Mouse (Mus musculus): ENCODE data around the gene Cpt1b. TPM values are rescaled to one million over a fixed set of nuclear protein-coding genes. Genes with fewer than 3 reads are reported as not detected.
A peak's percentile ranks its signal among the peaks of the same experiment; 100 is the strongest.

Cpt1b gene
- polyA plus RNA-seq, 1 experiment, result 3.4 TPM

GRCm38 (mm10) chr15:89376040-89376439 lies 49.6 kb downstream of the Cpt1b start:
- WGBS, result 73% methylated on average over 7 of the region's 7 CpGs
- peaks cover 14% of the 10 kb centered on the region for H3K36me3 ChIP-seq (ENCODE audit: control insufficient read depth, insufficient read depth, low read length)
- no peak for TF ChIP-seq POLR2A (IDR thresholded peaks at IDR 0.05; ENCODE audit: low read depth, low read length)
- no peak for TF ChIP-seq CTCF (IDR thresholded peaks at IDR 0.05; ENCODE audit: extremely low read depth, insufficient read length, insufficient replicate concordance, low read depth, low read length)
- H3K27me3 ChIP-seq (ENCODE audit: control insufficient read depth, insufficient read depth, low read length), result no peaks in the 10 kb centered on the region
- peaks cover 39% of the 10 kb centered on the region for H3K4me1 ChIP-seq (ENCODE audit: control insufficient read depth, insufficient read depth, insufficient read length, low read length)
- H3K4me3 ChIP-seq (ENCODE audit: low read depth, low read length), result peak overlapping the region; percentile 49; the same call in 1 of the 2 replicates
- H3K27ac ChIP-seq (ENCODE audit: insufficient read depth, low read depth, low read length), result peak overlapping the region; percentile 44; the same call in 1 of the 2 replicates

GRCm38 (mm10) chr15:89374801-89375534 lies 50.7 kb downstream of the Cpt1b start:
- peak overlapping the region; percentile 90 for H3K27ac ChIP-seq (ENCODE audit: insufficient read depth, low read depth, low read length)
- H3K4me1 ChIP-seq (ENCODE audit: control insufficient read depth, insufficient read depth, insufficient read length, low read length), result peaks cover 39% of the 10 kb centered on the region
- TF ChIP-seq CTCF (IDR thresholded peaks at IDR 0.05; ENCODE audit: extremely low read depth, insufficient read length, insufficient replicate concordance, low read depth, low read length) (no peak), POLR2A (IDR thresholded peaks at IDR 0.05; ENCODE audit: low read depth, low read length) (no peak)
- H3K4me3 ChIP-seq (ENCODE audit: low read depth, low read length), result peak overlapping the region; percentile 85
- peaks cover 24% of the 10 kb centered on the region for H3K36me3 ChIP-seq (ENCODE audit: control insufficient read depth, insufficient read depth, low read length)
- 70% methylated on average over 17 of the region's 17 CpGs for WGBS
- H3K27me3 ChIP-seq (ENCODE audit: control insufficient read depth, insufficient read depth, low read length), result no peaks in the 10 kb centered on the region

- Histone ChIP-seq H3K4me1 (ENCODE audit: control insufficient read depth, insufficient read depth, insufficient read length, low read length) (peaks cover 36% of the 10 kb centered on the region), H3K4me3 (ENCODE audit: low read depth, low read length) (peak overlapping the region; percentile 85), H3K27ac (ENCODE audit: insufficient read depth, low read depth, low read length) (peak overlapping the region; percentile 90), H3K36me3 (ENCODE audit: control insufficient read depth, insufficient read depth, low read length) (peaks cover 30% of the 10 kb centered on the region), H3K27me3 (ENCODE audit: control insufficient read depth, insufficient read depth, low read length) (no peaks in the 10 kb centered on the region)
- TF ChIP-seq POLR2A (IDR thresholded peaks at IDR 0.05; ENCODE audit: low read depth, low read length) (no peak), CTCF (IDR thresholded peaks at IDR 0.05; ENCODE audit: extremely low read depth, insufficient read length, insufficient replicate concordance, low read depth, low read length) (no peak)
- WGBS, result 40% methylated on average over 9 of the region's 9 CpGs
Observed at GRCm38 (mm10) chr15:89374340-89374739, 51.3 kb downstream of the Cpt1b start.

DNA sequence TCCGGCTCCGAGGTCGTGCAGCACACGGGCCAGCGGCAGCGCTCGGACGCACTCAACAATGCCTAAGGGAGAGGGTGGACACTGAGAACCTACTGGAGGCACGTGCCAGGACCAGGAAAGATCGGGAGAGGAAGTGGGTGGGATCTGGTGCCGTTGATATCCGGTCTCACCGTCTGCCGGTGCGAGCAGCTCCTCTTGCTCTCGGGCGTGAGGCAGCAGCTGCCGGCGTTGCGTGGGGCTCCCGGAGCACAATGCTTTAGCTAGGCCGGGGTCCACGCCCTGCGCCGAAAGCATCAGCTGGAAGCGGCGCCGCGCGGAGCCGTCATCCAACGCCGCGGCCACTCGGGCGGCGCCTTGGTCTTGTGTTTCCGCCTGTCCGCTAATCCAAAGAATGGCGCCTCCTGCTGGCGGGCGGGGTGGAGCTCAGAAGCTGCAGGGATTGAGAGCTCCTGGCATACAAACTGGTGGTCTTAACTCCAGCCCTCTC lies 51.9 kb downstream of the Cpt1b start, which contains the start of gene Sco2:
Gene Sco2, minus strand, starts transcription at position 85 of the 487 bp plus-strand sequence.
- under 1% methylated on average over 42 of the region's 42 CpGs for WGBS
- H3K27ac ChIP-seq (ENCODE audit: insufficient read depth, low read depth, low read length), result peak within 1 kb of the TSS; percentile 90
- TF ChIP-seq POLR2A (IDR thresholded peaks at IDR 0.05; ENCODE audit: low read depth, low read length) (peak; percentile 58), CTCF (IDR thresholded peaks at IDR 0.05; ENCODE audit: extremely low read depth, insufficient read length, insufficient replicate concordance, low read depth, low read length) (peak; percentile 88)

GRCm38 (mm10) chr15:89373027-89373761 lies 52.5 kb downstream of the Cpt1b start:
- 1% methylated on average over 35 of the region's 35 CpGs for WGBS
- no peaks in the 10 kb centered on the region for H3K27me3 ChIP-seq (ENCODE audit: control insufficient read depth, insufficient read depth, low read length)
- peaks cover 33% of the 10 kb centered on the region for H3K4me1 ChIP-seq (ENCODE audit: control insufficient read depth, insufficient read depth, insufficient read length, low read length)
- peak; percentile 59 for TF ChIP-seq CTCF (IDR thresholded peaks at IDR 0.05; ENCODE audit: extremely low read depth, insufficient read length, insufficient replicate concordance, low read depth, low read length)
- no peak for TF ChIP-seq POLR2A (IDR thresholded peaks at IDR 0.05; ENCODE audit: low read depth, low read length)
- peak overlapping the region; percentile 90 for H3K27ac ChIP-seq (ENCODE audit: insufficient read depth, low read depth, low read length)
- H3K36me3 ChIP-seq (ENCODE audit: control insufficient read depth, insufficient read depth, low read length), result peaks cover 35% of the 10 kb centered on the region
- peak overlapping the region; percentile 85 for H3K4me3 ChIP-seq (ENCODE audit: low read depth, low read length)

More for the DNA sequence above, 51.9 kb downstream of the Cpt1b start, which contains the start of gene Sco2:
- Histone ChIP-seq H3K36me3 (ENCODE audit: control insufficient read depth, insufficient read depth, low read length) (peaks cover 33% of the 10 kb centered on the region), H3K4me3 (ENCODE audit: low read depth, low read length) (peak within 1 kb of the TSS; percentile 85), H3K4me1 (ENCODE audit: control insufficient read depth, insufficient read depth, insufficient read length, low read length) (peaks cover 34% of the 10 kb centered on the region), H3K27me3 (ENCODE audit: control insufficient read depth, insufficient read depth, low read length) (no peaks in the 10 kb centered on the region)

DNA sequence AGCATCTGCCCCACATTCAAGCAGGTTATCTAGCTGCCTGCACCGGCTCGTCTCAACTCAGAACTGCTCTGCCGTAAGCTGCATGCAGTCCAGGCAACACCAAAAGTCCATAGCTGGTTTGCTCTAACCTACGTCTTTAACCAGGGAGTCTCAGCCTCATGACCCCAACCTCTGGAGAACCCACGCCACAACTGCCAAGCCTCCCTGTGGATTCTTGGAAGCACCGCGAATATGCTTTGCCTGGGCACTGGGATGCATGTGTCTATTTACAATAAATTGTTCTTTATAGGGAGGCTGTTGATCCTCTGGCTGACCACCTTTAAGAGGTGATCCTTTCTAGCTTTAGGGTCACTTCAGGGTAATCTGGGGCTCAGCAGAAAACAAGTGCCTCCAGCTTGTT lies 53.1 kb downstream of the Cpt1b start:
- TF ChIP-seq POLR2A (IDR thresholded peaks at IDR 0.05; ENCODE audit: low read depth, low read length) (no peak), CTCF (IDR thresholded peaks at IDR 0.05; ENCODE audit: extremely low read depth, insufficient read length, insufficient replicate concordance, low read depth, low read length) (no peak)
- Histone ChIP-seq H3K27ac (ENCODE audit: insufficient read depth, low read depth, low read length) (no peak overlapping the region), H3K4me3 (ENCODE audit: low read depth, low read length) (peak overlapping the region; percentile 85; the same call in 1 of the 2 replicates), H3K27me3 (ENCODE audit: control insufficient read depth, insufficient read depth, low read length) (no peaks in the 10 kb centered on the region), H3K36me3 (ENCODE audit: control insufficient read depth, insufficient read depth, low read length) (peaks cover 42% of the 10 kb centered on the region), H3K4me1 (ENCODE audit: control insufficient read depth, insufficient read depth, insufficient read length, low read length) (peaks cover 27% of the 10 kb centered on the region)
- 87% methylated on average over 7 of the region's 7 CpGs for WGBS

DNA sequence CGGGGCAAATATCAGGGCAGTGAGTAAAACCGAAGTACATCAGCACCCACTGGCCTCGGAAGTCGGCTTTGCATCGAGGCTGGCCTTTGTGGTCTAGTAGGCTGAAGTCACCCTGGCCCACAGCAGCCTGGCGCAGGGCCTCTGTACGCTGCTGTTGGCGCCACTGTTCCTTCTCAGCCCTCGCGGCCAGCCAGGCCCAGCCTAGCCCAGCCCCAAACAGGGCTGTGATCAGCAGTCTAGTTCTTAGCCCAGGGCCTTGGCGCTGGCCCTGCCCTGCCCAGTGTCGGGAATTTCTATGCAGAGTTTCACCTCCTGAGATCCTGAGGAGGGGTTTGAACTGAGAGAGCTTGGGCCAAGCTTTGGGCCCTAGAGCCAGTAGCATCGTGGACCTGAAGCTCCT lies 53.6 kb downstream of the Cpt1b start:
- 77% methylated on average over 13 of the region's 13 CpGs for WGBS
- H3K27ac ChIP-seq (ENCODE audit: insufficient read depth, low read depth, low read length), result no peak overlapping the region
- no peaks in the 10 kb centered on the region for H3K27me3 ChIP-seq (ENCODE audit: control insufficient read depth, insufficient read depth, low read length)
- peaks cover 22% of the 10 kb centered on the region for H3K4me1 ChIP-seq (ENCODE audit: control insufficient read depth, insufficient read depth, insufficient read length, low read length)
- TF ChIP-seq POLR2A (IDR thresholded peaks at IDR 0.05; ENCODE audit: low read depth, low read length) (no peak), CTCF (IDR thresholded peaks at IDR 0.05; ENCODE audit: extremely low read depth, insufficient read length, insufficient replicate concordance, low read depth, low read length) (no peak)
- no peak overlapping the region for H3K4me3 ChIP-seq (ENCODE audit: low read depth, low read length)
- peaks cover 45% of the 10 kb centered on the region for H3K36me3 ChIP-seq (ENCODE audit: control insufficient read depth, insufficient read depth, low read length)

Other genes with a start within 250 kb of the Cpt1b start
- 213 and 376 TPM in 2 replicates for gene Plxnb2, start 245.1 kb downstream of the Cpt1b start, polyA plus RNA-seq (2012; rRNA removed)
- 7.1 and 10.6 TPM in 2 replicates for gene Dennd6b, start 229.4 kb downstream of the Cpt1b start, polyA plus RNA-seq (2012; rRNA removed)
- 73.9 and 252 TPM in 2 replicates for gene Ppp6r2, start 214.3 kb downstream of the Cpt1b start, polyA plus RNA-seq (2012; rRNA removed)
- gene Sbf1, start 110.6 kb downstream of the Cpt1b start, polyA plus RNA-seq (2012; rRNA removed), result 123 and 189 TPM in 2 replicates
- gene Adm2, start 103.1 kb downstream of the Cpt1b start, polyA plus RNA-seq (2012; rRNA removed), result 0.98 and 5.4 TPM in 2 replicates
- gene Miox, start 91.5 kb downstream of the Cpt1b start, polyA plus RNA-seq (2012; rRNA removed), result 0.10 and 0.43 TPM in 2 replicates
- gene Lmf2, start 70.2 kb downstream of the Cpt1b start, polyA plus RNA-seq (2012; rRNA removed), result 22.8 and 33.3 TPM in 2 replicates
- gene Ncaph2, start 70.1 kb downstream of the Cpt1b start, polyA plus RNA-seq (2012; rRNA removed), result 56.8 and 149 TPM in 2 replicates
- gene Sco2, start 52.0 kb downstream of the Cpt1b start, polyA plus RNA-seq (2012; rRNA removed), result 239 and 317 TPM in 2 replicates
- 114 and 152 TPM in 2 replicates for gene Tymp, start 48.8 kb downstream of the Cpt1b start, polyA plus RNA-seq (2012; rRNA removed)
- gene Odf3b, start 46.6 kb downstream of the Cpt1b start, polyA plus RNA-seq (2012; rRNA removed), result 46.1 and 142 TPM in 2 replicates
- 1.1 and 1.4 TPM in 2 replicates for gene Klhdc7b, start 40.9 kb downstream of the Cpt1b start, polyA plus RNA-seq (2012; rRNA removed)
- gene Syce3, start 15.4 kb downstream of the Cpt1b start, polyA plus RNA-seq (2012; rRNA removed), result 0.60 and 0.93 TPM in 2 replicates
- 0.17 and 0.76 TPM in 2 replicates for gene C730034F03Rik, start 3.7 kb upstream of the Cpt1b start, polyA plus RNA-seq (2012; rRNA removed)
- gene Gm44502, start 3.8 kb upstream of the Cpt1b start, polyA plus RNA-seq (2012; rRNA removed), result 3.0 and 5.0 TPM in 2 replicates
- 45.6 and 104 TPM in 2 replicates for gene Chkb, start 4.0 kb upstream of the Cpt1b start, polyA plus RNA-seq (2012; rRNA removed)
- gene Mapk8ip2, start 28.1 kb upstream of the Cpt1b start, polyA plus RNA-seq (2012; rRNA removed), result 0.53 and 0.65 TPM in 2 replicates
- 15.6 and 30.4 TPM in 2 replicates for gene Arsa, start 51.6 kb upstream of the Cpt1b start, polyA plus RNA-seq (2012; rRNA removed)
- 6.4 and 10.2 TPM in 2 replicates for gene Shank3, start 73.8 kb upstream of the Cpt1b start, polyA plus RNA-seq (2012; rRNA removed)
- 0.19 and 0.56 TPM in 2 replicates for gene Acr, start 142.5 kb upstream of the Cpt1b start, polyA plus RNA-seq (2012; rRNA removed)
- gene Rabl2, start 166.1 kb upstream of the Cpt1b start, polyA plus RNA-seq (2012; rRNA removed), result 2.4 and 3.1 TPM in 2 replicates